Mouse (Mus musculus): ENCODE measurements around the gene Gtf2e1. TPM values are rescaled to one million over a fixed set of nuclear protein-coding genes. Genes with fewer than 3 reads are reported as not detected.

Gtf2e1 gene
- polyA plus RNA-seq, 1 experiment from 2014 or later, result 5.8 TPM

DNA sequence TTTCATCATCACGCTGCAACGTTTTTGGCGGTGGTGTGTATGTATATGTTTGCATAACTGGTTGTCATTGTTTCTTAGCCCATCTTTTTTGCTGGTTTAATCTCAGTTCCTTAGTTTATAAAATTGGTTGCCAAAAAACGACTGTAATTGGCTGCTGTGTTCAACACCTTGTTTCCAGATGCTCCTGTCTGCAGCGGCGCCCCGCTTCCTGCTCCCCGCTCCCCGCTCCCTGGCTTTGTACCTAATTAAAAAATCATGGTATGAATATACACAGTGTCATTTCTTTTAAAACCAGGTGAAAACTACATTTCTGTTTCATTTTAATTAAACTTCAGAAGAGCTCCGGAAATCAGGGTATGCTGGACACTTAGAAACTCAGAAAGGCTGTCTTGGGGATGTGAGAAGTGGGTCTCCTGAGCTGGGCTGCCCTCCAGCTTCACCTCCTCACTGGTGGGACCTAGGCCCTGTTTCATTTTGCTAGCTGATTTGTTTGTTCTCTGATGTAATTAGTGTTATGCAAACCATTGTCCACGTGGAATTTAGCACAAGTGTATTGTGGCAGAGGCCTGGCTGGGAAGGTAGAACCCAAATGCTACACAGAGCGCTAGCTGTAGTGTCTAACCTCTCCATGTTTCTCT lies 32.6 kb upstream of the Gtf2e1 start:
- H3K4me1 ChIP-seq (ENCODE audit: insufficient read depth), result no peaks in the 10 kb centered on the region; the same call in 1 of the 2 replicates
- peaks cover 7% of the 10 kb centered on the region for H3K36me3 ChIP-seq (replicated peaks; ENCODE audit: insufficient read depth, low read length)
- no peak overlapping the region for H3K4me3 ChIP-seq (ENCODE audit: low read depth, low read length)
- ATAC-seq (peak; percentile 37; the same call in 1 of the 2 replicates), DNase-seq (no peak)
- TF ChIP-seq CTCF (IDR thresholded peaks at IDR 0.05; ENCODE audit: low read depth) (no peak), EP300 (IDR thresholded peaks at IDR 0.05; ENCODE audit: low read depth) (no peak)
- peaks cover 2% of the 10 kb centered on the region; the same call in 1 of the 2 replicates for H3K9me3 ChIP-seq (ENCODE audit: low read length)
- no peaks in the 10 kb centered on the region for H3K27me3 ChIP-seq (ENCODE audit: insufficient read depth, low read length)
- WGBS (ENCODE audit: insufficient replicate concordance), result 88% methylated on average over 12 of the region's 12 CpGs
- no peak overlapping the region for H3K9ac ChIP-seq (replicated peaks)
- H3K4me2 ChIP-seq (ENCODE audit: low read depth, low read length), result no peak overlapping the region
- H3K27ac ChIP-seq (ENCODE audit: low read depth), result 0 out of 2 replicates have a peak overlapping the region, but pooled peaks have one; percentile 11

DNA sequence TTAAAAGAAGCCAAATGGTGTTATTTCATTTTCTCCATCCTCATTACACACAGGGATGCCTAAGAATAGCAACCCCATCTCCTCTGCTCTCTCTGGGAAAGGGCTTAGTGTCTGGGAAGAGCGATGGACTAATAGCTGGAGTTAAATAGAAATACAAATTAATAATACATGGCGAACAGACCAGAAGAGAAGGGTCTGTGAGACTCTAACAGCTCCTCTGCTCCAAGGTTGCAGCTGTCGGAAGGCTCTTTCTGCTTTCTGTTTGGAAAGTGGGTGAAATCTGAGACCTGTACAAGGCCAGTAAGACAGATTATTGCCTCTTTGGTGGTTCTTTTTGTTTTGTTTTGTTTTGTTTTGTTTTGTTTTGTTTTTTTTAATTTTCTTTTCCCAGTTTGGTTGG lies 32.0 kb upstream of the Gtf2e1 start:
- no peak overlapping the region for H3K4me3 ChIP-seq (ENCODE audit: low read depth, low read length)
- H3K36me3 ChIP-seq (replicated peaks; ENCODE audit: insufficient read depth, low read length), result peaks cover 7% of the 10 kb centered on the region
- H3K27me3 ChIP-seq (ENCODE audit: insufficient read depth, low read length), result no peaks in the 10 kb centered on the region
- ATAC-seq (no peak), DNase-seq (no peak)
- H3K4me1 ChIP-seq (ENCODE audit: insufficient read depth), result peaks cover 6% of the 10 kb centered on the region; the same call in 1 of the 2 replicates
- 81% methylated on average over 3 of the region's 3 CpGs for WGBS (ENCODE audit: insufficient replicate concordance)
- no peak overlapping the region for H3K27ac ChIP-seq (ENCODE audit: low read depth)
- no peak overlapping the region for H3K4me2 ChIP-seq (ENCODE audit: low read depth, low read length)
- no peak overlapping the region for H3K9ac ChIP-seq (replicated peaks)
- TF ChIP-seq CTCF (IDR thresholded peaks at IDR 0.05; ENCODE audit: low read depth), result no peak
- no peak for TF ChIP-seq EP300 (IDR thresholded peaks at IDR 0.05; ENCODE audit: low read depth)
- peaks cover 2% of the 10 kb centered on the region; the same call in 1 of the 2 replicates for H3K9me3 ChIP-seq (ENCODE audit: low read length)

- Histone ChIP-seq H3K27me3 (ENCODE audit: insufficient read depth, low read length) (no peaks in the 10 kb centered on the region), H3K4me1 (ENCODE audit: insufficient read depth) (0 out of 2 replicates have a peak, but pooled peaks cover 7% of the 10 kb centered on the region), H3K4me3 (ENCODE audit: low read depth, low read length) (no peak overlapping the region), H3K27ac (ENCODE audit: low read depth) (peak overlapping the region; percentile 63; the same call in 1 of the 2 replicates), H3K9ac (replicated peaks) (no peak overlapping the region), H3K9me3 (ENCODE audit: low read length) (no peaks in the 10 kb centered on the region), H3K4me2 (ENCODE audit: low read depth, low read length) (no peak overlapping the region), H3K36me3 (replicated peaks; ENCODE audit: insufficient read depth, low read length) (peaks cover 10% of the 10 kb centered on the region)
- DNase-seq, result no peak
- peak; percentile 89 for ATAC-seq
- WGBS (ENCODE audit: insufficient replicate concordance), result 76% methylated on average over 12 of the region's 12 CpGs
- TF ChIP-seq CTCF (IDR thresholded peaks at IDR 0.05; ENCODE audit: low read depth), result no peak
- no peak for TF ChIP-seq EP300 (IDR thresholded peaks at IDR 0.05; ENCODE audit: low read depth)
Observed at GRCm38 (mm10) chr16:37567113-37568050, 27.8 kb upstream of the Gtf2e1 start.

- H3K4me3 ChIP-seq (ENCODE audit: low read depth, low read length), result no peak overlapping the region
- H3K27ac ChIP-seq (ENCODE audit: low read depth), result 0 out of 2 replicates have a peak overlapping the region, but pooled peaks have one; percentile 37
- ATAC-seq (no peak), DNase-seq (no peak)
- H3K4me1 ChIP-seq (ENCODE audit: insufficient read depth), result 0 out of 2 replicates have a peak, but pooled peaks cover 7% of the 10 kb centered on the region
- peaks cover 6% of the 10 kb centered on the region; the same call in 1 of the 2 replicates for H3K36me3 ChIP-seq (replicated peaks; ENCODE audit: insufficient read depth, low read length)
- 73% methylated on average over 6 of the region's 6 CpGs for WGBS (ENCODE audit: insufficient replicate concordance)
- TF ChIP-seq CTCF (IDR thresholded peaks at IDR 0.05; ENCODE audit: low read depth), result no peak
- no peak for TF ChIP-seq EP300 (IDR thresholded peaks at IDR 0.05; ENCODE audit: low read depth)
- no peaks in the 10 kb centered on the region for H3K9me3 ChIP-seq (ENCODE audit: low read length)
- H3K4me2 ChIP-seq (ENCODE audit: low read depth, low read length), result no peak overlapping the region
- no peak overlapping the region for H3K9ac ChIP-seq (replicated peaks)
- no peaks in the 10 kb centered on the region for H3K27me3 ChIP-seq (ENCODE audit: insufficient read depth, low read length)
Observed at GRCm38 (mm10) chr16:37566107-37566506, 26.5 kb upstream of the Gtf2e1 start.

GRCm38 (mm10) chr16:37565117-37565516 lies 25.5 kb upstream of the Gtf2e1 start:
- TF ChIP-seq CTCF (IDR thresholded peaks at IDR 0.05; ENCODE audit: low read depth) (no peak), EP300 (IDR thresholded peaks at IDR 0.05; ENCODE audit: low read depth) (no peak)
- 24% methylated on average over 1 of the region's 1 CpGs for WGBS (ENCODE audit: insufficient replicate concordance)
- no peak overlapping the region for H3K27ac ChIP-seq (ENCODE audit: low read depth)

DNA sequence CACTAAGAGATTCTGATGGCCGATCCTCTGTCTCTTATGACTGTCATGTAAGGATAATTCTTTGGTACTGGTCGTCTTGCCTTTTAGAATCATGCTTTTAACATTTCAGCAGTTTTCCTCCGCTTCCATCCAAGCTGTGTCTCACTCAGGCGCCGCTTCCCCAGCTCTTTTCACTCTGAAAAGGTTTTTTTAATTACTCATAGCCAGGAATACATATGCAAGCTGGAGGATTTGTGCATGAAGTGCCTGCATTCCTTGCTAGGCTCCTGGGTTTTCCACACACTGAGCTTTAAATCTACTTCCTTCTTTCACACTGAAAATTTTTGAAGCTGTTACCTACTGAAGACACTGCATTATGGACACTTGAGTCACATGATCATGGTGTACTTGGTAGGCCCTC lies 23.4 kb upstream of the Gtf2e1 start:
- Histone ChIP-seq H3K27ac (ENCODE audit: low read depth) (no peak overlapping the region), H3K4me1 (ENCODE audit: insufficient read depth) (0 out of 2 replicates have a peak, but pooled peaks cover 7% of the 10 kb centered on the region), H3K4me3 (ENCODE audit: low read depth, low read length) (no peak overlapping the region), H3K9me3 (ENCODE audit: low read length) (no peaks in the 10 kb centered on the region), H3K9ac (replicated peaks) (no peak overlapping the region), H3K36me3 (replicated peaks; ENCODE audit: insufficient read depth, low read length) (peaks cover 7% of the 10 kb centered on the region; the same call in 1 of the 2 replicates), H3K27me3 (ENCODE audit: insufficient read depth, low read length) (no peaks in the 10 kb centered on the region), H3K4me2 (ENCODE audit: low read depth, low read length) (no peak overlapping the region)
- no peak for ATAC-seq
- TF ChIP-seq CTCF (IDR thresholded peaks at IDR 0.05; ENCODE audit: low read depth), result no peak
- TF ChIP-seq EP300 (IDR thresholded peaks at IDR 0.05; ENCODE audit: low read depth), result no peak
- WGBS (ENCODE audit: insufficient replicate concordance), result 87% methylated on average over 5 of the region's 5 CpGs
- no peak for DNase-seq

More at GRCm38 (mm10) chr16:37565117-37565516, 25.5 kb upstream of the Gtf2e1 start:
- ATAC-seq (no peak), DNase-seq (no peak)
- Histone ChIP-seq H3K9ac (replicated peaks) (no peak overlapping the region), H3K4me2 (ENCODE audit: low read depth, low read length) (no peak overlapping the region), H3K4me3 (ENCODE audit: low read depth, low read length) (no peak overlapping the region), H3K4me1 (ENCODE audit: insufficient read depth) (0 out of 2 replicates have a peak, but pooled peaks cover 7% of the 10 kb centered on the region), H3K36me3 (replicated peaks; ENCODE audit: insufficient read depth, low read length) (peaks cover 3% of the 10 kb centered on the region; the same call in 1 of the 2 replicates), H3K27me3 (ENCODE audit: insufficient read depth, low read length) (no peaks in the 10 kb centered on the region), H3K9me3 (ENCODE audit: low read length) (no peaks in the 10 kb centered on the region)

Data from liver, postnatal 0 days (tissue).